Mouse (Mus musculus) neutrophil, adult 5-6 weeks (primary cell): ENCODE results near the gene Tgoln1. TPM values are rescaled to one million over a fixed set of nuclear protein-coding genes. Genes with fewer than 3 reads are reported as not detected.
A peak's percentile ranks its signal among the peaks of the same experiment; 100 is the strongest.

Experiments
- ATAC-seq: fragments of 151-379, 151-347 bp; 2 replicates; pipeline ENCODE4 v1.8.0; 2017; ENCODE audit warnings: mild to moderate bottlenecking, moderate TSS enrichment; ENCODE audit not compliant: insufficient number of reproducible peaks, poor library complexity, low FRiP score, severe bottlenecking; ENCODE audit errors: extremely low read depth
- total RNA-seq: library from RNA; stranded (forward); fragments of 200-1000 nt; gene quantifications from 2 replicates; pipeline ENCODE4 v1.2.3, GENCODE M21; 2017

The Tgoln1 gene
- total RNA-seq, 1 experiment from 2014 or later, result 120 TPM

- ATAC-seq, result no peak
These were observed 17.8 kb downstream of the Tgoln1 start for GRCm38 (mm10) chr6:72598791-72599557.

- ATAC-seq, result peak; percentile 66
These were observed 18.6 kb downstream of the Tgoln1 start, which contains the start of the genes Elmod3 and Retsat for GRCm38 (mm10) chr6:72597956-72598753. Gene Elmod3 (minus strand): TSS chr6:72598413. Gene Retsat (plus strand): TSS chr6:72598475.

DNA sequence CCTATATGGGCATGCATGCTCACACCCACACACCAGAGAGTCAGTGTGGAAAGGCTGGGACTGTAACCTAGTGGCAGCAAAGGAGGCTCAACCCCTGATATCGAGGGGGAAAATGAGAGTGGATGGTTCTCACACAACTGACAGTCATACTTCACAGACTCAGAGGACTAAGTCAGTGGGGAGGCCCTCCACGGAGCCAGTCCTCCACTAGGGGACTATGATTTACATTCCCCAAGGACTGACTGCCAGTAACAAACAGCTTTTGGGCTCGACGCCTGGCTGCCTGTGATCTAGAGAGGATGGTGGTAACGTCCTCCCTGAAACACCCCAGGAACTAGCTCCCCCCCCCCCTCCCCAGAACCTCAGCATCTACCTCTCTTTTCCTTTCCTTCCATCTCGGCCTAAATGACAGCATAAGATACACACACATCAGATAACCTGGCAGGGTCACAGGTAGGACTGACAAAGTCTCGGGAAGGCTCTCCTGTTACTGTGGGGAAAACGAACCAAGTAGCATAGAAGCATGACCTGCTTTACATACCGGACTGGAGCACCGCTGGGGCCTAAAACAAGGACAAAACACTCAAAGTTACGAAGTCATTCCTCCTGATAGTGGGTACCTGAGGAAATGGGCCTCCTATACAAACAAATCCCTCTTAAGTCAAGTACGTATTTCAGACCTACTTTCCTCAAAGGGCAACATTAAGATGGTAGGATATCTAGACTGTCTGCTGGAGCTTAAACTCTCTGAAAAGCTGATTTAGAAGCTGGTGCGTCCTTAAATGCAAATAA, 19.5 kb downstream of the Tgoln1 start:
- no peak for ATAC-seq

DNA sequence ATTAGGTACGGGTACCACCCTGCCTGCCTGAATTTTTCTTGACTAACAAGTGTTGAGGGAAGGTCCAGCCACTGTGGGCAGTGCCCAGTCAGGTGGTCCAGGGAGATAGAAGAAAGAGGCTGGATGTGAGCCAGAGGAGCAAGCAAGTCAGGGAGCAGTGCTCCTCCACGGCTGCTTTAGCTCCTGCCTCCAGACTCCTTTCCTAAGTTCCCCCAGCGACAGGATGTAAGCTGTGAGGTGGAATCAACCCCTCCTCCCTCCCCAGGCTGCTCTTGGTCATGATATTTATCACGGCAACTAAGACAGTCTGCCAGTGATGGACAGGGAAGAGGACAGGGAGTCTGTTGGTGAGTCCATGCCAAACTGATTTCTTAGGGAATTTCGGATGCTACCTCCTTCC, 22.9 kb downstream of the Tgoln1 start:
- ATAC-seq, result no peak

GRCm38 (mm10) chr6:72593011-72593803, 23.6 kb downstream of the Tgoln1 start:
- ATAC-seq, result no peak

DNA sequence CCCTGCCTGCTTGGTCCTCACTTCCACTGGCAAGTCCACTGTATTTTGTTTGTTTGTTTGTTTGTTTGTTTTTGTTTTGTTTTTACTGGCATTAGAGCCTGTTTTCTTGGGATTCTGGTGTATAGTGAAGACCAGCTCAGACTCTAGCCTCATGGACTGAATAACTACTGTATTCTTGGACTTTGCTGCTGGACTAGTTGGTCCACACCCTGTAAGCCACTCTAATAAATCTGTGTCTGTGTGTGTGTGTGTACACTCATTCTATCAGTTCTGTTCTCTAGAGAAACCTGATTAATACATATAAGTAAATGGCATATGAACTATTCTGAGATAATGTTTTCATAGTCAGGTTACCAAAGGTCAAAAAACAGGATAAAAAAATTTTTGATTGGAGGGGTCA, 26.7 kb downstream of the Tgoln1 start:
- ATAC-seq, result no peak

DNA sequence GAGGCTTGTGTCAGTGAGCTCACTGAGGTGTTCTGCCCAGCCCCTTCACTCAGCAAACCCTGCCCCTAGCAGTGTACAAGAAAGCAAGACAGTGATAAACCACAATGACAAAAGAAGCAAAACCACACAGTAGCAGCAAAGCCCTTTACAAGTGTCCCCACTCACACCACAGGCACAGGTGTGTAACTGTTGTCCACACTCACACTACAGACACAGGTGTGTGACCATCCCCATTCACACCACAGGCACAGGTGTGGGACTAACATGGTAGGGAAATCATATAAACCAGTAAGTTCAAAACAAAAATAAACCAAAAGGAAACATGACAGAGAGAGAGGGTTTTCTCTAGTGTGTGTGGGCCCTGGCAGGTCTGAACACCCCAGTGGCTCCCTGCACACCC, 28.5 kb downstream of the Tgoln1 start:
- ATAC-seq, result no peak

GRCm38 (mm10) chr6:72586701-72587100, 30.1 kb downstream of the Tgoln1 start:
- no peak for ATAC-seq

- no peak for ATAC-seq
These were observed 32.6 kb downstream of the Tgoln1 start for GRCm38 (mm10) chr6:72584154-72584553.

DNA sequence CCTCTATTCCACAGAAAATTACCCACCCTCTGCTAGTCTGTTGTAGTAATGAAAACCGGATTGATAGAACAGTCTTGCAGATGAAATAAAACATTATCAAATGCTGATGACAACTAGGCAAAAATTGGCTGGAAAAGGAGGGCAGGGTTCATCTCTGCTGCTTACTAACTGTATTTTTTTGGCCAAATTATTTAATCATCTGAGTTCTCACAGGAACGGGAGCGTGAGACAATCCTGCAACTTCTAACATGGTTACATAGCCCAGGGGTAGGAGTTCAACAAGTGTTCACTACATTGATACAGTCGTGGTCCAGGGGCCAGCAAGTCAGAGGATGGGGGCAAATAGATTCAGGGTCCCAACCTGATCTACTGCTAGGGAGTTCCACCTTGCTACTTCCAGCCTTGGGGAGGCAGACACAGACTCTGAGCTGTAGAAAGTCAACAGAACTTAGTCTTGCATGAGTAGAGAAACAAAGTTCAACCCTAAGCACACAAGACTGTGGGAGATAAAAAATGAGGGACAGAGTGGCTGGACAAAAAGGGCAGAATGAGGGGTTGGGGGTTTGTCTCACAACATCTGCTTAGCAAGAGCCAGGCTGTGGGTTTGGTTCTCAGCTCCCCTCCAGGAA, 33.5 kb downstream of the Tgoln1 start:
- no peak for ATAC-seq

- ATAC-seq, result no peak
These were observed 35.0 kb downstream of the Tgoln1 start for GRCm38 (mm10) chr6:72581625-72582382.

GRCm38 (mm10) chr6:72576041-72576440, 40.8 kb downstream of the Tgoln1 start:
- ATAC-seq, result no peak

DNA sequence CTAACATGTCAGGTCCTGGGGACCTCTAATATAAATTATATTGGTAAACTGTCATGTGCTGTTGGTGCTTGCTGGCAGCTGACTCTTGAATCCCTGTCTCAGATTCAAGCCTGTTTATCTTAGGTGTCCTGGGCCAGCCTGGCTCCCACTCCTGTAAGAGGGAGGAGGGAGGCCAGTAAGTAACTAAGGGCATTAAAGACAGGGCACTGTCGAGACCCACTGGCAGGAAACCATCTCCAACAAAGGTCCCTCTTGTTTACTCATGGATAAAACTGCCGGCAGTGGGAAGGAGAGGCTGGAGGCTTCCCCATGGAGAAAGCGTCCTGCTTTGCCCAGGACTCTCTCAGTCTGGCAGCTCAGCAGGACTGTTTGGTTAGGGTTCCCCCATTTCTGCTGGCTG, 45.0 kb downstream of the Tgoln1 start:
- no peak for ATAC-seq

DNA sequence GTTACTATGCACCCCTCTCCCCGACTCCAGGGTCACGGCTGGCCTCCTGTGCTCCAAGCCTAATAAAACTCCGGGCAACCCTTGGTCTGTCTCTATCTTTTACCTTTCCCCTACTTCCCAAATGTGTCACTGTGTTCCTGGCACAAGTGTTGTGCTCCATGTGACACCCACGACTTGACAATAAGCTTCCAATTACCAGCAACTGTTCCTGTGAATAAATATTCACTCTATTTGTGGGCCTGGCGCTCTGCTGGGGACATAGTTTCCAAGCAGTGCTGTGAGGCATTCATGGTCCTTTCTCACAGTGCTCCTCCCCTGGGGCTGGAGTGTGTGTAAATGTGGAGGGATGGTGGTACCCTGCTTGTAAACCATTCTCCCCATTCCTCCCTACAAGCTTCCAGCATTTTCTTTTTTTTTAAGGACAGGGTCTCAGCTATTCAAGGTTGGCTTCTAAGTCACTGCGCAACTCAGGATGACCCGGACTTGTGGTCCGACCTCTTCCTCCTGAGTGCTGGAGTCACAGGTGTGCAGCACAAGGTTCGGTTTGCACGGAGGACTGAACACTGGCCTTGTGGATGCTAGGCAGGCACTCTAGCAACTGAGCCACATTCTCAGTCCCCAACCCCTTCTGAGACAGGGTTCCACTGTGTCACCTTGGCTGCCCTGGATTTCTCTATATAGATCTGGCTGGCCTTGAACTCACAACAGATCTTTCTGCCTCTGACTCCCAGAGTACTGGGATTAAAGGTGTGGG, 46.0 kb downstream of the Tgoln1 start:
- ATAC-seq, result no peak

- no peak for ATAC-seq
These were observed 48.1 kb downstream of the Tgoln1 start for GRCm38 (mm10) chr6:72568736-72569135.

DNA sequence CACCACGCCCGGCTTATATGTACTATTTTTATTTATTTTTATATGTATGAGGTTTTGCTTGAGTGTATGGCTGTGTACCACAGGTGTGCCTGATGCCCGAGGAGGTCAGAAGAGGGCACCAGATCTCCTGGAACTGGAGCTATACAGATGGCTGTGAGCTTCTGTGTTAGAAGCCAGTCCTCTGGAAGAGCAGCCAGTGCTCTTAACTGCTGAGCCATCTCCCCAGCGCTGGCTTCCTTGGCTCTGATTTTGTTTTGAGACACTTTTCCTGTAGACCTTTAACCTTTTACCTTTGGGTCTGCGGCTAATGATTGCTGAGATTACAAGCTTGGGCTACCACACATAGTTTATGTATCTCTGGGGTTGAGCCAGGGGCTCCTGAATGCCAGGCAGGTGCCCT, 49.3 kb downstream of the Tgoln1 start:
- ATAC-seq, result no peak

- peak; percentile 88 for ATAC-seq
These were observed 50.8 kb downstream of the Tgoln1 start for GRCm38 (mm10) chr6:72566044-72566443.
